Mouse (Mus musculus): ENCODE measurements around the gene Rexo5. TPM values are rescaled to one million over a fixed set of nuclear protein-coding genes. Genes with fewer than 3 reads are reported as not detected.

Gene Rexo5
- 13.5 and 19.8 TPM in 2 replicates for polyA plus RNA-seq (2012; rRNA removed)

DNA sequence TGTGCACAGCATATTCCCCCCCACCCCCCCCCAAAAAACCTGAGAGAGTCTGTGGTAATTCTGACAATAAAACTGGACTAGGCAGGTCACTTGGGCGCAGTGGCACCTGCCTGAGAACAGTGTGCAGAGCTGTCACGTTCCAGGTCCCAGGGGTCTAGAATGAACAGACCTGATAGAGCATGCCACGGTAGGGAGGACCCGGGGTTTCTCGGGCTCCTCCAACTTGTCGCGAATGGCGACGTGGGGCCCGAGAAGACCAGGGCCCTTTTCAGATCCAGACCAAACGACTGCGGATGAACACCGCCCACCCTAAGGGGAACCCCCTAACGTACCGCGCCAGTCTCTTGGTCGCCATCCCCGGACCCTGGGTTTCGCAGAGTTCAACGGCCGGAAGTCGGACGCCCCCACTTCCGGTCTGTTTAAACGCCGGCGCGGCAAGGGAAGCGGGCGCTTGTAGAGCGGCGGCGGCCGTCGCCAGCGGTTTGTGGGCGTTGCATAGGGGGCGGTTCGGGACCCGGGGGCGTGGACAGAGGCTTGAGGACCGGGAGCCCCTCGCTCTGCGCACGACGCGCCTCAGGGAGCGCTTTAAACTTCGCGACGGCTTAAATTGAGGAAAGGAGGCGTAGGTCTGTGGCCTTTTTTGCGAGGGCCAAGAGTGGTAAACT is at the start of gene Rexo5, which contains the start of gene Eri2:
Gene Rexo5, plus strand, starts transcription at position 421 of the 665 bp plus-strand sequence.
Gene Eri2, minus strand, starts transcription at position 473 of the 665 bp plus-strand sequence.
- DNase-seq (ENCODE audit: low spot score) = peak; percentile 67

GRCm38 (mm10) chr7:119744321-119744720 is 49.5 kb upstream of the Rexo5 start:
- no peak for DNase-seq (ENCODE audit: low spot score)

DNA sequence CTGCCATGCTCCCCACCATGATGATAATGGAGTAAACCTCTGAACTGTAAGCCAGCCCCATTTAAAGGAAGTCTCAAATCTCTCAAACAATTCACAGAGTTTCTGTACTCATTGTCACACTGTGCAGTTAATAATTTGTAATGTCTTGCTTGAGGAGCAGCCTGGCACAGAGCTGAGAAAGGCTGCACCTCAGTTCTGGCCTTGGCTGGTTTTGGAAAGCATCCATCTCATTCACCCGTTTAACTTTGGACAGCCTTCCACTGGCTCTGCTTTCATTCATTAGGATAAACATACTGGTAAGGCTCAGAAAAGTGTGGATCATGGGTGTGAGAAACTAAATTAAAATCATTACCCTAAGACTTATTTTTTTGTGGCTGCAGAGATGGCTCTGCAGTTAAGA is 47.9 kb upstream of the Rexo5 start:
- no peak for DNase-seq (ENCODE audit: low spot score)

DNA sequence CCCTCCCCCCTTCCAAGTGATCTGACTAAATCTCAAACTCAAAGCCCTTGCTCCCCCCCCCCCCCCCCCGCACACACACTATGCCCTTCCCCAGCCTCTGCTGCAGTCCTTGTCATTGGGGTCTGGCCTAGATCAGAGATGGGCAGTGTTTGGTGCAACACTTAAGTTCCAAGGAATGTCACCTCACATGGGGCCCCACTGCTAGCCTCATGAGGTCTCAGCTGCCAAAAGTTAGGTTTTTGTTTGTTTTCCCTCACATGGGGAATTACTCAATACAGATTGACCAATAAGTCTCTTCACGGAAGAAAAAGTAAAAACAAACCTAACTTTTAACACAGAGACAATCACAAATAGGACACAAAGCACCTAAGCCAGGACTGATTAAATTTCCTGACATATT is 45.0 kb upstream of the Rexo5 start:
- DNase-seq (ENCODE audit: low spot score) = no peak

DNA sequence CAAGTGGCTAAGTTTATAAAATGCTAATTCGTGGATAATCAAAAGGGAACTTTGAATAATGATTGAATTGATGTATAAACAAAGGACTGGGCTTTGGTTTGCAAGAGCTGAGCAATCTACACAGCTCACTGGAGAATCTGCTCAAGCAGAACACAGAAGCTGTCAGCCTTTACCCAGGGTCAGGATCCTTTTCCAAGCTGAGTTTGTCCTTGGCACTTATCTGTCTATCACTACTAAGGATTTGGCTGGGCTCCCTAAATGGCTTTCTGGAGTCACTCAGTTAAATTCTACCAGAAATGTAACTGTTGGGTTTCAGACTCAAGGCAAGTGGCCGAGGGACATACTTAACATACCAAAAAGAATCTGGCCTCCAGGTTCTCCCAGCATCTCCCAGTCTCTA is 43.9 kb upstream of the Rexo5 start:
- no peak for DNase-seq (ENCODE audit: low spot score)

DNA sequence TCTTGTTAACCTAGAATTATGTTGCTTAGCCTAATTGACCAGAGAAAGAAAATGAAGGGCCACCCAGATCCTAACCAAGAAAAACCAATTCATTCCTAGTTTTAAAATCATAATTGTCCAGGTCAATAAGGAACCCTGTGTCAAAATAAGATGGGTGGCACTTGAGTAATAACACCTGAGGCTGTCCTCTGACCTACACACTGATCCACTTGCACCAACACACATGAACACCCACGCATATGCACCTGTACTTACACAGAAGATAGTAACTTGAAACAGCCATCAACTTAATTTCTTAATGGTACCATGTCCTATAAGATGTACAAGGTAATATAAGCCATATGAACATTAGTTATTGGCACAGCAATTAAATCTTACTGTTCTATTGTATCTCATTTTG is 40.1 kb upstream of the Rexo5 start:
- no peak for DNase-seq (ENCODE audit: low spot score)

GRCm38 (mm10) chr7:119760527-119760951 is 33.3 kb upstream of the Rexo5 start, which contains the start of gene Acsm3:
Acsm3 (plus strand) TSS chr7:119760923.
- no peak for DNase-seq (ENCODE audit: low spot score)

DNA sequence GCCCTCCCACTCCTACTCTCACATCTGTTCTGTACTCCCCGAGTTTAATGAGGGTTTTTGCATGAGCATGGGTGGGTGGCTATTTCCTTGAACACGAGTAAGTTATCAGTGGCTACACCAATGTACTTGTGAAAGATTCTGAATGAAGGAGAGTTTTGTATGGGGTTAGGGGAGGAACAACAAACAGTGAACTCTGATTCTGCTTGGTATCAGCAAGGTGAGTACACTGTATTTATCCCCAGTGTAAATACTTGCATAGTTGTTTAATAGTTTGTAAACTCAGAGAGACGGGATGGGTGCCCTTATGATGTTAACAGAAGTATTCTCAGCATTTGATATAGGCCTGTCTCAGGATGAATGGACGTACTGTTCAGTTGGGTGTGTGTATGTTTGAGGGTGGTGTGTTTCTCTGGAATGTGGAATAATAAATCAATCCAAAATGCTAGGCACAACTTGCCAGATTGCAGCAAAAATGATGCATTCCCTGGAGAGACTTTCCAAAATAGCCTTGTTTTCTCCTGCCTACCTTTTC is 31.6 kb upstream of the Rexo5 start:
- no peak for DNase-seq (ENCODE audit: low spot score)

DNA sequence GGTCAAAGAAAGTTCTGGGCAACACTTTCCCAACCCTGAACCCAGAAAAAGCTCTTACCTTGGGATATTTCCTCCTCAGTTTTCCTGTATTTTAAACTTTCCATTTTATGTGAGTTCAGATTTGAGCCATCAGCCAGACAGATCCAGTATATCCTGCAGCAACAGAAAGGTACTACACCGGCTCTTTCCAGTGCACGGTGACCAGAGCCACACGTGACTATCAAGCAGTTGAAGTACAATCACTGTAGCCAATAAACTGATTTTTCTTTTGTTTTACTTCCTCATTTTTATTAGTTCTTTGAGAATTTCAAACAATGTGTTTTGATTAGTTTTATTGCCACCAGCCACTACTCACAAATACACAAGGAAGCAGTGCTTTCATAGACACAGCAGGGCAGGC is 29.4 kb upstream of the Rexo5 start:
- DNase-seq (ENCODE audit: low spot score) = no peak

- DNase-seq (ENCODE audit: low spot score) = no peak
Measured at GRCm38 (mm10) chr7:119766996-119767395, 26.8 kb upstream of the Rexo5 start.

DNA sequence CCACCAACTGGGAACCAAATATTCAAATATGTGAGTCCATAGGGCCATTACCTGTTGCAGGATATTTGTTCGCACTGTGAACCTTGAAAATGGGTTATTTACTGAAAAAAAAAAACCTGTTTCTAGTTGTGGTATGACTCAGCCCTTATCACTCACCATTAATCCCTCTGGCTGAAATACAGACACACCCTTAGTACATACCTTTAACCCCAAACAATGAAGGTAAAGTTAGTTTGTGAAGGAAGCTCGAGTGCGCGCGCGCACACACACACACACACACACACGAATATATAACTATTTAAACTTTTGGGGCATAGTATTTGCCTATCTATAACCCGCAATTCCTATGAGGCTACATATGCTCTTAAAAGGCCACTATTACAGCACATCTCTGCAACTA is 23.9 kb upstream of the Rexo5 start:
- no peak for DNase-seq (ENCODE audit: low spot score)

DNA sequence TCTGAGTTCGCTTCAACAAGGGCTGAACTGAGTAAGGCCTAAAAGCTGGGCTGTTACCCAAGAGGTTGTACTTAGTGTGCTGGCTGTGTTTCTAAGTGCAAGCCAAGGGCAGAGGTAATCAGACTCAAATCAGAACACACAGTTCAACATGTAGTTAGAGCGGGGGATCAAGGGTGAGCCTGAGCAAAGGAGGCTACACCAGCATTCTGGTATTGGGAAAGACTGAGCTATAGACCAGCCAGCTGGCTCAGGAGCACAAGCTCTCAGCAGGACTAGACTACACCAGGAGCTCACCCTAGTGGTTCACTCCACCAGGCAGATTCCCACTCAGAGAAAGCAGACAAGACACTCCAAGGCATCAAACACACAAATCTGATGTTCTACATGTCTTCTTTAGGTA is 10.4 kb upstream of the Rexo5 start:
- no peak for DNase-seq (ENCODE audit: low spot score)

GRCm38 (mm10) chr7:119784908-119785307 is 8.9 kb upstream of the Rexo5 start:
- DNase-seq (ENCODE audit: low spot score) = no peak

- no peak for DNase-seq (ENCODE audit: low spot score)
Measured at GRCm38 (mm10) chr7:119789024-119789423, 4.8 kb upstream of the Rexo5 start.

DNA sequence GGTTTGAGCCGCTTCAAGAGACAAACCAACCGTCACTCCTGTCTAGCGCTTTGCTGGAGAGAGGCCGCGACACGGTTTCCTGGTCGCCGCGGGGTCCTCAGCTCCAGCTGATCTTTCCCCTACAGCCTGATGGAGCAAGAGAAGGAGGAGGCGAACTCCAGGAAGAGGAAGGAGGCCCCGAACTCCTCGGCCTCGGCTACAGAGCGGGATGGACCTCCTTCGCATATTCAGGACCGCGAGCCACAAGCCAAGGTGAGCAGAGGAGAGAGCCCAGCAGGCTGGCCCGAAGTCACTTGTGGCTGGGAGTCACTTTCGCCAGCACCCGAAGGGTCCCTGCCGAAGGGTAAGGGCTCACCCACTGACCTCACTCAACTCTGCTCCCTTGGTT is 439 bp downstream of the Rexo5 start:
- no peak for DNase-seq (ENCODE audit: low spot score)

GRCm38 (mm10) chr7:119795311-119795710 is 1.5 kb downstream of the Rexo5 start:
- no peak for DNase-seq (ENCODE audit: low spot score)

DNA sequence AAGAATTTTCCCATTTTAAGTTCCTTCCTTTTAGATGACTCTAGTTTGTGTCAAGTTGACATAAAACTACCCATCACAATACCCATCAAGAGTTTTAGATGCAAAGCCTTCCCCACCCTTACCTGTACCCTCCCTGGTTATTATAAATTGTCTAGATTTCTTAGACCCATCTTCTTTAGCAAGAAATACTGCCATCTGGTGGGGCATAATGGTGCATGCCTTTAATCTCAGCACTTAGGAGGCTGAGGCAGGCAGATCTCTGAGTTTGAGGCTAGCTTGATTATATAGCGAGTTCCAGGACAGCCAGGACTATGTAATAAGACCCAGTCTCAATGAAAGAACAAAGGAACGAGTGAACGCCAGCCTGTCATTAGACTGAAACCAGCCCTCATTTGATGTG is 6.7 kb downstream of the Rexo5 start:
- no peak for DNase-seq (ENCODE audit: low spot score)

GRCm38 (mm10) chr7:119800991-119801390 is 7.2 kb downstream of the Rexo5 start:
- no peak for DNase-seq (ENCODE audit: low spot score)

- DNase-seq (ENCODE audit: low spot score) = no peak
Measured at GRCm38 (mm10) chr7:119807396-119807795, 13.6 kb downstream of the Rexo5 start.

- DNase-seq (ENCODE audit: low spot score) = no peak
Measured at GRCm38 (mm10) chr7:119808723-119809122, 14.9 kb downstream of the Rexo5 start.

GRCm38 (mm10) chr7:119835371-119835770 is 41.6 kb downstream of the Rexo5 start:
- no peak for DNase-seq (ENCODE audit: low spot score)

- DNase-seq (ENCODE audit: low spot score) = no peak
Measured at GRCm38 (mm10) chr7:119835996-119836777, 42.4 kb downstream of the Rexo5 start.
